Mouse (Mus musculus) heart, adult 18-20 months (tissue): ENCODE measurements around the gene Setd7. TPM values are rescaled to one million over a fixed set of nuclear protein-coding genes. Genes with fewer than 3 reads are reported as not detected.

Source experiments
- DNase-seq, 2 experiments: peaks; one replicate each; pipeline ENCODE4 v3.0.0; 2021 to 2022; ENCODE audit warnings: mixed read lengths in 1 of 2
- total RNA-seq, 2 experiments: library from RNA; stranded (reverse); gene quantifications; 2 replicates each; pipeline ENCODE4 v1.2.3; 2021

Setd7 gene
- total RNA-seq, 2 experiments from 2014 or later, result 46.0 to 53.0 TPM

GRCm38 (mm10) chr3:51468530-51468929, 92.1 kb downstream of the Setd7 start:
- no peak for DNase-seq

Other genes starting within 250 kb of the Setd7 start
- 10 to 100 TPM; 54.7 to 57.0 TPM for gene Elf2, start 220.2 kb downstream of the Setd7 start, total RNA-seq
- under 1 TPM; 0.31 to 0.35 TPM for gene Mgarp, start 164.1 kb downstream of the Setd7 start, total RNA-seq
- 1,000 to 10,000 TPM; 1,753 to 1,760 TPM for gene Ndufc1, start 151.9 kb downstream of the Setd7 start, total RNA-seq
- gene Naa15, start 145.7 kb downstream of the Setd7 start, total RNA-seq, result 10 to 100 TPM; 54.8 TPM
- 1 to 10 TPM; 8.9 to 9.9 TPM for gene Rab33b, start 77.0 kb downstream of the Setd7 start, total RNA-seq
- gene Mgst2, start 99.5 kb upstream of the Setd7 start, total RNA-seq, result 1 to 10 TPM in 1 of 2 experiments, under 1 TPM in 1; 0.65 to 2.5 TPM